Mouse (Mus musculus): ENCODE results near the gene Rabl2. TPM values are rescaled to one million over a fixed set of nuclear protein-coding genes. Genes with fewer than 3 reads are reported as not detected.

Rabl2 gene
- 41.3 and 44.9 TPM in 2 replicates for polyA plus RNA-seq (2014; fragmentation: Nextera tagmentation; extraction: Ambion mirVana)

GRCm38 (mm10) chr15:89591723-89592455 lies at the start of gene Rabl2:
TSS of gene Rabl2 (minus strand) at chr15:89591923.
- Histone ChIP-seq H3K4me2 (ENCODE audit: low read length) (peak within 1 kb of the TSS; percentile 82), H3K27ac (ENCODE audit: low read depth) (peak within 1 kb of the TSS; percentile 2; the same call in 1 of the 2 replicates), H3K9ac (ENCODE audit: low read length) (peak within 1 kb of the TSS; percentile 57), H3K4me3 (ENCODE audit: low read depth, low read length) (peak within 1 kb of the TSS; percentile 79), H3K27me3 (replicated peaks; ENCODE audit: control insufficient read depth, insufficient read depth, low read length) (no peaks in the 10 kb centered on the region), H3K36me3 (ENCODE audit: control insufficient read depth, insufficient read depth, low read length) (peaks cover 11% of the 10 kb centered on the region), H3K9me3 (ENCODE audit: control insufficient read depth, low read length) (no peaks in the 10 kb centered on the region), H3K4me1 (replicated peaks; ENCODE audit: control insufficient read depth, insufficient read depth, low read length) (peaks cover 5% of the 10 kb centered on the region; the same call in 1 of the 2 replicates)
- ATAC-seq (replicated peaks; ENCODE audit: low FRiP score, low TSS enrichment, low read depth) (peak; percentile 95), DNase-seq (ENCODE audit: low spot score) (peak; percentile 97)
- under 1% methylated on average over 35 of the region's 35 CpGs for WGBS

GRCm38 (mm10) chr15:89623626-89623959 lies 31.9 kb upstream of the Rabl2 start:
- 0 out of 2 replicates have a peak, but pooled peaks have one; percentile 23 for ATAC-seq (replicated peaks; ENCODE audit: low FRiP score, low TSS enrichment, low read depth)
- peak; percentile 89 for DNase-seq (ENCODE audit: low spot score)
- Histone ChIP-seq H3K36me3 (ENCODE audit: control insufficient read depth, insufficient read depth, low read length) (no peaks in the 10 kb centered on the region), H3K4me3 (ENCODE audit: low read depth, low read length) (no peak overlapping the region), H3K4me2 (ENCODE audit: low read length) (no peak overlapping the region), H3K27me3 (replicated peaks; ENCODE audit: control insufficient read depth, insufficient read depth, low read length) (no peaks in the 10 kb centered on the region), H3K27ac (ENCODE audit: low read depth) (no peak overlapping the region), H3K9me3 (ENCODE audit: control insufficient read depth, low read length) (no peaks in the 10 kb centered on the region), H3K9ac (ENCODE audit: low read length) (no peak overlapping the region), H3K4me1 (replicated peaks; ENCODE audit: control insufficient read depth, insufficient read depth, low read length) (no peaks in the 10 kb centered on the region)
- WGBS, result 10% methylated on average over 6 of the region's 6 CpGs

- Histone ChIP-seq H3K4me3 (ENCODE audit: low read depth, low read length) (no peak overlapping the region), H3K9ac (ENCODE audit: low read length) (no peak overlapping the region), H3K4me1 (replicated peaks; ENCODE audit: control insufficient read depth, insufficient read depth, low read length) (no peaks in the 10 kb centered on the region), H3K27ac (ENCODE audit: low read depth) (no peak overlapping the region), H3K27me3 (replicated peaks; ENCODE audit: control insufficient read depth, insufficient read depth, low read length) (no peaks in the 10 kb centered on the region), H3K36me3 (ENCODE audit: control insufficient read depth, insufficient read depth, low read length) (no peaks in the 10 kb centered on the region), H3K9me3 (ENCODE audit: control insufficient read depth, low read length) (no peaks in the 10 kb centered on the region), H3K4me2 (ENCODE audit: low read length) (no peak overlapping the region)
- DNase-seq (ENCODE audit: low spot score) (peak; percentile 52), ATAC-seq (replicated peaks; ENCODE audit: low FRiP score, low TSS enrichment, low read depth) (no peak)
- 64% methylated on average over 5 of the region's 5 CpGs for WGBS
These were observed 31.4 kb upstream of the Rabl2 start for GRCm38 (mm10) chr15:89622959-89623625.

GRCm38 (mm10) chr15:89622312-89622958 lies 30.7 kb upstream of the Rabl2 start:
- H3K4me1 ChIP-seq (replicated peaks; ENCODE audit: control insufficient read depth, insufficient read depth, low read length), result no peaks in the 10 kb centered on the region
- 74% methylated on average over 12 of the region's 12 CpGs for WGBS
- no peaks in the 10 kb centered on the region for H3K36me3 ChIP-seq (ENCODE audit: control insufficient read depth, insufficient read depth, low read length)
- H3K4me3 ChIP-seq (ENCODE audit: low read depth, low read length), result no peak overlapping the region
- no peak overlapping the region for H3K9ac ChIP-seq (ENCODE audit: low read length)
- ATAC-seq (replicated peaks; ENCODE audit: low FRiP score, low TSS enrichment, low read depth), result peak; percentile 40; the same call in 1 of the 2 replicates
- no peak overlapping the region for H3K27ac ChIP-seq (ENCODE audit: low read depth)
- DNase-seq (ENCODE audit: low spot score), result peak; percentile 72
- no peak overlapping the region for H3K4me2 ChIP-seq (ENCODE audit: low read length)
- no peaks in the 10 kb centered on the region for H3K9me3 ChIP-seq (ENCODE audit: control insufficient read depth, low read length)
- H3K27me3 ChIP-seq (replicated peaks; ENCODE audit: control insufficient read depth, insufficient read depth, low read length), result no peaks in the 10 kb centered on the region

DNA sequence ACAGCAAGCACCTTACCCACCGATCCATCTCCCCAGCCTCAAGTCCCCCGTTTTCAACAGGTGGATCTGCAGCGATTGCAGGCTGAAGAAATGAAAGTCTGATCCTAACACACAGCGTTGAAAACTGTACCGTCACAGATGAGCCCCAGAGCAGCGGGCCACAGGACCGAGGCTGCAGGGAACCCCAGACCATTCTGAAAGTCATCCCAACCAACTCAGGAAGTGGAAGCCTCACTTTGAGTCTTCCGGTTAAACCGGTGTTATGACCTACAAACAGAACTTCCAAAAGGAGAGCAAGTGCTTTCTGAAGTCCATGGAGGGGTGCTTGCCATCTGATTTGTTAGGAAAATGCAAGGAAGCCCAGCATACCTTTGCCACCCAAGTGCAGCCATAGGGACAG lies 16.2 kb upstream of the Rabl2 start:
- H3K27me3 ChIP-seq (replicated peaks; ENCODE audit: control insufficient read depth, insufficient read depth, low read length), result no peaks in the 10 kb centered on the region
- H3K27ac ChIP-seq (ENCODE audit: low read depth), result no peak overlapping the region
- H3K9ac ChIP-seq (ENCODE audit: low read length), result no peak overlapping the region
- ATAC-seq (replicated peaks; ENCODE audit: low FRiP score, low TSS enrichment, low read depth) (no peak), DNase-seq (ENCODE audit: low spot score) (no peak)
- H3K9me3 ChIP-seq (ENCODE audit: control insufficient read depth, low read length), result no peaks in the 10 kb centered on the region
- no peaks in the 10 kb centered on the region for H3K36me3 ChIP-seq (ENCODE audit: control insufficient read depth, insufficient read depth, low read length)
- WGBS, result 81% methylated on average over 9 of the region's 9 CpGs
- no peak overlapping the region for H3K4me2 ChIP-seq (ENCODE audit: low read length)
- H3K4me3 ChIP-seq (ENCODE audit: low read depth, low read length), result no peak overlapping the region
- H3K4me1 ChIP-seq (replicated peaks; ENCODE audit: control insufficient read depth, insufficient read depth, low read length), result no peaks in the 10 kb centered on the region

DNA sequence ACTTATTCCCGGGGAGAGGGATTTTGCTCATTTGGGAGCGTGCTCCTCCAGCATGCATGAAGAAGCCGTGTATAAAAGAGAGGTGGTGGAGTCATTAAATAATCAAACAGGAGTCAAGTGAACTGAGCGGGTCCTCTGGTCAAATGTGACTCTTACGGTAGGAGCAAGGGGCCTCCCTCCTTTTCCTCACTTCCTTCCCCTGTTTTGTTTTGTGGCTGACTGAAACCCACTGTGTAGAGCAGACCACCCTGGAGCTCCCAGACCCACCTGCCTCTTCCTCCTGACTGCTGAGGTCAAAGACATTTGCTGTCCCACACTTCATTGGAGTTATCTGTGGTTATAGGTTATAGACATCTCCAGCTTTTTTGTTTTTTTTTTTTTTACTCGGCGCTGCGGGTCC lies 15.8 kb upstream of the Rabl2 start:
- Histone ChIP-seq H3K9ac (ENCODE audit: low read length) (no peak overlapping the region), H3K9me3 (ENCODE audit: control insufficient read depth, low read length) (no peaks in the 10 kb centered on the region), H3K4me1 (replicated peaks; ENCODE audit: control insufficient read depth, insufficient read depth, low read length) (no peaks in the 10 kb centered on the region), H3K27me3 (replicated peaks; ENCODE audit: control insufficient read depth, insufficient read depth, low read length) (no peaks in the 10 kb centered on the region), H3K27ac (ENCODE audit: low read depth) (no peak overlapping the region), H3K4me2 (ENCODE audit: low read length) (no peak overlapping the region), H3K4me3 (ENCODE audit: low read depth, low read length) (no peak overlapping the region), H3K36me3 (ENCODE audit: control insufficient read depth, insufficient read depth, low read length) (no peaks in the 10 kb centered on the region)
- no peak for ATAC-seq (replicated peaks; ENCODE audit: low FRiP score, low TSS enrichment, low read depth)
- no peak for DNase-seq (ENCODE audit: low spot score)
- WGBS, result 81% methylated on average over 8 of the region's 8 CpGs

DNA sequence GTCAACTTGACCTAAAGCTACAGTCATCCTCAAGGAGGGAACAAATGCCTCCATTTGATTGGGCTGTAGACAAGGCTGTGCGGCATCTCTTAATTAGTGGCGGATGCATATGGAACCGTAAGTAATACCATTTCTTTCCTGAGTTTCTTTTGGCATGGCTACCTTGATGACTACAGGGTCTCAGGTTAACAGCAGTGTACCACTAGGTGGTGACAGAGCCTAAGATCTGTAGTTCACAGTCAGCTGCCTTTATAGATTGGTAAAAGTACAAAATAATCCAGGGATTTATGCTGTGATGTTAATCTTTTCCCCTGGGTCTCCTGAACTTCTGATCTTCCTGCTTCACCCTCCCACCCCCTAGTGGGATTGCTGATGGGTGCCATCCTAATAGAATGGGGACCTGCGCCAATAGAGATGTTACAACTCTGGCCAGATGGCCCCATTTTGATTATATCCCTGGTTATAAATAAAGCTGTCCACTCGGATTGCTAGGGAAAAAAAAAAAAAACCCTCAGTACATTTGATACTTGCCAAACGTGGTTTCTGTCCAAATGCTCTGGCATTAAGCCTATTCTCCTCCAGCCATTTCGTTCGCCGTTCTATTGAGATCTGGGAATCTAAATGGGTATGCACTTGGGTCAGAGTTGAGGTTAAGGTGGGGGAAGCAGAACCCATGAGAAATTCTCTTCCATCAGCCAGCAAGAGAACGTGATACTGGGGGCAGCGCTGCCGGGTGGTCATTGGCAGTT lies 14.3 kb upstream of the Rabl2 start:
- Histone ChIP-seq H3K4me1 (replicated peaks; ENCODE audit: control insufficient read depth, insufficient read depth, low read length) (no peaks in the 10 kb centered on the region), H3K9ac (ENCODE audit: low read length) (no peak overlapping the region), H3K36me3 (ENCODE audit: control insufficient read depth, insufficient read depth, low read length) (no peaks in the 10 kb centered on the region), H3K4me3 (ENCODE audit: low read depth, low read length) (no peak overlapping the region), H3K9me3 (ENCODE audit: control insufficient read depth, low read length) (no peaks in the 10 kb centered on the region), H3K4me2 (ENCODE audit: low read length) (no peak overlapping the region), H3K27ac (ENCODE audit: low read depth) (no peak overlapping the region), H3K27me3 (replicated peaks; ENCODE audit: control insufficient read depth, insufficient read depth, low read length) (no peaks in the 10 kb centered on the region)
- ATAC-seq (replicated peaks; ENCODE audit: low FRiP score, low TSS enrichment, low read depth) (no peak), DNase-seq (ENCODE audit: low spot score) (no peak)
- WGBS, result 76% methylated on average over 12 of the region's 12 CpGs

- peaks cover 5% of the 10 kb centered on the region; the same call in 1 of the 2 replicates for H3K4me1 ChIP-seq (replicated peaks; ENCODE audit: control insufficient read depth, insufficient read depth, low read length)
These were observed 825 bp upstream of the Rabl2 start for GRCm38 (mm10) chr15:89592548-89592947.

More at GRCm38 (mm10) chr15:89592548-89592947, 825 bp upstream of the Rabl2 start:
- H3K9me3 ChIP-seq (ENCODE audit: control insufficient read depth, low read length), result no peaks in the 10 kb centered on the region
- DNase-seq (ENCODE audit: low spot score), result no peak
- no peak overlapping the region for H3K4me3 ChIP-seq (ENCODE audit: low read depth, low read length)
- 0 out of 2 replicates have a peak, but pooled peaks have one; percentile 11 for ATAC-seq (replicated peaks; ENCODE audit: low FRiP score, low TSS enrichment, low read depth)
- no peak overlapping the region for H3K27ac ChIP-seq (ENCODE audit: low read depth)
- H3K27me3 ChIP-seq (replicated peaks; ENCODE audit: control insufficient read depth, insufficient read depth, low read length), result no peaks in the 10 kb centered on the region
- H3K36me3 ChIP-seq (ENCODE audit: control insufficient read depth, insufficient read depth, low read length), result peaks cover 5% of the 10 kb centered on the region
- no peak overlapping the region for H3K9ac ChIP-seq (ENCODE audit: low read length)
- H3K4me2 ChIP-seq (ENCODE audit: low read length), result peak overlapping the region; percentile 82
- 47% methylated on average over 4 of the region's 4 CpGs for WGBS
